Mouse (Mus musculus) layer of hippocampus, postnatal 25 days (tissue): ENCODE data around the gene Abhd17b. TPM values are rescaled to one million over a fixed set of nuclear protein-coding genes. Genes with fewer than 3 reads are reported as not detected.
"Not testable (repeated sequence)": the region's sequence is repeated elsewhere in the genome, so short reads cannot be mapped to it uniquely, and the experiment has no call there.

Experiments
- DNase-seq, 2 experiments: peaks; one replicate each; pipeline ENCODE4 v3.0.0; 2022; ENCODE audit warnings: mixed read lengths in 2 of 2, low spot score in 1 of 2; ENCODE audit errors: extremely low spot score in 1 of 2
- total RNA-seq, 2 experiments: library from RNA; stranded (reverse); gene quantifications; 2 replicates each; pipeline ENCODE4 v1.2.3; 2021

Abhd17b gene
- 10 to 100 TPM; 53.3 to 56.3 TPM for total RNA-seq

DNA sequence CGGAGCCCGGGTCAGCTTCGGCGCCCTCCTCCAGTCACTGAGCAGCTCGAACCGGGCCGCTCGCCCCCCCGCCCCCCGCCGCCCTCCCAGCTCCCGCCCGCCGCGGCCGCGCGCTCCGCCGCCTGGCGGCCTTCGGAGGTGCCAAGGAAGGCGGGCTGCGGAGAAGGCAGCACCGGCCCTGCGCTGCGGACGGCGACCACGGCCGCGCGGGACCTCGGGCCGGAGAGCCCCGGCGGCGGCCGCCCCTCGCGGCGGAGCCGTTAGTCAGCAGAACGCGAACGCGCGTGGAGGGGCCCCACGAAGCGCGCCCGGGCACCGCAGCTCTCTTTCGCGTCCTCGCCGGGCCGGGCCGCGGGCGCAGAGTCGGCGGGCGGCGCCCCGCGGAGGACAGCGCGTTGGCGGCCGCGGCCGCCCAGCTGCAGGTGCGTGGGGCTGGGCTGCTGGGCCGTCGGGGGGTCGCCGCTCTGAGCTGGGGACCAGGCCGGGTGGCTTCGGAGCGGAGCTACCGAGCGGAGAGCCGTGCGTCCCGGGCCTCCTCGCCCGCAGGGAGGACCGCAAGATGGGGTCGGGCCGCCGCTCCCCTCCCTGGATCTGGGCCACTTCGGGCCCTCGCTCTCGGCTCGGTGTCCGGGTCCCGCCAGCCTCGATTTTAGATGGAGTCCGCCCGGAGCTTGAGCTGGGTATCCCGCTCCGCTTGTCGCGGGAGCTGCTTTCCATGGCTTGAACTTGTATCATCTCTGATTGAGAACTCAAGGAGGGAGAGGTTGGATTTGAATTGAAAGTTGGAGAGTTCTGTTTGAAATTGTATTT is at the start of gene Abhd17b:
TSS of gene Abhd17b (plus strand) at position 14 of the 810 bp plus-strand sequence.
- peak; percentile 24 to 41 for DNase-seq

GRCm38 (mm10) chr19:21603836-21604235 is 49.1 kb upstream of the Abhd17b start:
- no peak for DNase-seq

DNA sequence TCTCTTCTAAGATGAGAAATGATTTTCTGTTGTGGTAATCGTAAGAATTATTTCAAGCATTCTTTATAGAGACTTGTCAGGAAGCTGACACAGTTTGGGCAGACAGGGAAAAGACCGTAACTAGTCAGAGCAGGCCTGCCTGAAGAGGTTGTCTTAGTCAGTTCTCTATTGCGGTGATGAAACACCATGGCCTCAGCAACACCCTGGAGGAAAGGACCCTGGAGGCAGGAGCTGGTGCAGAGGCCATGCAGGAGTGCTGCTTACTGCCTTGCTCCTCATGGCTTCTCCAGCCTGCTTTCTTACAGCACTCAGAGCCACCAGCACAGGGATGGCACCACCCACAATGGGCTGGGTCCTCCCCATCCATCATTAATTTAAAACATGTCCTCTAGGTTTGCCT is 47.7 kb upstream of the Abhd17b start:
- no peak for DNase-seq

GRCm38 (mm10) chr19:21610240-21610639 is 42.7 kb upstream of the Abhd17b start:
- DNase-seq, result no peak

- no peak for DNase-seq
These were observed 41.7 kb upstream of the Abhd17b start for GRCm38 (mm10) chr19:21611297-21611696.

- DNase-seq, result no peak
These were observed 41.0 kb upstream of the Abhd17b start for GRCm38 (mm10) chr19:21611725-21612575.

- no peak for DNase-seq
These were observed 37.2 kb upstream of the Abhd17b start for GRCm38 (mm10) chr19:21615801-21616200.

DNA sequence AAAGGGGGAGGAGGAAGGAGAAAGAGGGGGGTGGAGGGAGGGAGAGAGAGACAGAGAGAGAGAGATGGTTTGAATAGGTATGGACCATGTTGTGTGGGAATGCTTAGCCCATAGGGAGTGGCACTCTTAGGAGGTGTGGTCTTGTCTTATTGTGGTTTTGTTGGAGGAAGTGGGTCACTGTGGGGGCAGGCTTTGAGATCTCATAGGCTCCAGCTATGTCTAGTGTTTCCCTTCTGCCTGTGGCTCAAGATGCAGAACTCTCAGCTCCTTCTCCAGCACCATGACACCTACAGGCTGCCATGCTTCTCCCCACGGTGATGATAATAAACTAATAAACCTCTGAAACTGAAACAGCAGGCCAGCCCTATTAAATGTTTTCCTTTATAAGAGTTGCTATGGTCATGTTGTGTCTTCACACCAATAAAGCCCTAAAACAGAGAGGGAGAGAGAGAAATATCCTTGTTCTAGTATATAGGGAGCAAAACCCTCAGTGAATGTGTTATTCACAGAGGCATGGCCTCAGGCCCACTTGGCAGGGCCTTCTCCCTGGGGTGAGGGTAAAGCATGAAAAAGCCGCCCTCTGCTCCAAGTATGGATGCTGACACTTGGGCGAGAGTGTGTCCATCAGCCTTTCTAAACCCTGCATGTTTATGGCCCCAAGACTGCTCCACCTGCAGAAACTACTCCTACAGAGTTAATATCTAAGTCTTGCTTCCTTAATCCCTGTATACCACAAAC is 29.4 kb upstream of the Abhd17b start:
- DNase-seq, result no peak

- no peak for DNase-seq
These were observed 28.8 kb upstream of the Abhd17b start for GRCm38 (mm10) chr19:21624148-21624535.

GRCm38 (mm10) chr19:21626271-21626988 is 26.6 kb upstream of the Abhd17b start:
- DNase-seq, result no peak

- not testable (repeated sequence) for DNase-seq
These were observed 24.5 kb upstream of the Abhd17b start for GRCm38 (mm10) chr19:21628440-21628839.

- DNase-seq, result no peak
These were observed 24.0 kb upstream of the Abhd17b start for GRCm38 (mm10) chr19:21629030-21629429.

DNA sequence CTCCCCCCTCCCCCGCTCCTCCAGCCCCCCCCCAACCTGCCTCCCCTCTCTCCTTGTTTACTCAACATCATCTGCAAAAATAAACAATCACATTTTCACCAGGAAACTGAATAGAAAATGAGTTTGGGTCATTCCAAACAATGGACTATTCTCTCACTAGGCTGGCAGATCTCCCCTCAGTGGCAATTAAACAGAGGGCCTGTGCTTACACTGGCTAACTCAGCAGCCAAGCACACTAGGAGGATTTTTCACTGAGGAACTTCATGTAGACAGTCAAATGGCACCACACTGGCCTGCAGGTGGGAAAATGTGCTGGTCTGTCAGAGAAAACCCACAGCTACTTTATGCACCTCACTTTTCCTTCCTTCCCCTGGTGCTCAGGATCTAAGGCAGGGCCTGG is 23.5 kb upstream of the Abhd17b start:
- DNase-seq, result no peak

DNA sequence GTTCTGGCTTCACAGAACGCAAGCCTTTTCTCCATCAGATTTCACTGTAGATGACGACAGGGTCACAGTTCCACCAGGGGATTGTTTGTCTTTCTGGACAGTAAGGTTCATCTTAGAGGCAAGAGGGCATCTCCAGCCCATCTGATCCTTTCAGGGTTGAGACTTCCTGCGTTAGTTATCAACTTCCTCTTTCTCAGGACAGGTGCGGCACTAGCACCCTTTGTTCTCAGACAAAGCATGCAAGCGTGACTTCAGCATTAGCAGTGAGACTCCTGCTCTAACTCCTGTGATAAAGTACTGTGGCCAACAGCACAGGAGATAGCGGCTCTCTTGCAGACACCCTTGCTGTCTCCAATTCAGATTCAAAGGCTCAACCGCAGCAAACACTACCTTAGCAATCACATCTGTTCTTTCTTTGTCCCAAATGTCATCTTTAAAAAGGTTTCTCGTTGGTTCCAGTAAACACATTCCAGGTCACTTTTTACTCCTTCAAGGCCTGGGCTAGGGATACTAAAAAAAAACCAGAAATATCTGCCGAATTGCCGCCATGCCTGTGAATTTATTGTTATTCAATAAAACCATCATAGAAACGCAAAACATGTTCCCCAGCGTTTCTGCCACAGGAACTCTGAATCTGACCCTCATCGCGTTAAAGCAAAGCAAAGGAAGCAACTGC is 22.2 kb upstream of the Abhd17b start:
- DNase-seq, result no peak

- no peak for DNase-seq
These were observed 17.6 kb upstream of the Abhd17b start for GRCm38 (mm10) chr19:21635406-21635805.

DNA sequence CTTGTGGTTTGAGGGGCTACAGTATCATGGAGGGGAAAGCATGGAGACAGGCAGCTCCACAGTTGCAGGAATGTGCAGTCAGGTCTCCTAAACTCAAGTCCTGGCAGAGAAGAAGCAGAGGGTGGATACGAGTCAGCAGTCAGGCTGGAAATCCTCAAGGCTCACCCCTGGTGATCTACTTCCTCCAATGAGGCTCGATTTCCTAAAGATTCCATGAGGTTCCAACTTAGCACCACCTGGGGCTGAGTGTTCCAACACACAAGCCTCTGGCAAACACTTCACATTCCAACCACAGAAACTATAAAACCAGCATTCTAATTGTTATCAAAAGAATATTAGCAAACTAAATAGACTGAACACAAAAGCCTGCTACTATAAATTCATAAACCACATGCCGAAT is 16.1 kb upstream of the Abhd17b start:
- no peak for DNase-seq

GRCm38 (mm10) chr19:21637672-21638071 is 15.3 kb upstream of the Abhd17b start:
- no peak for DNase-seq

DNA sequence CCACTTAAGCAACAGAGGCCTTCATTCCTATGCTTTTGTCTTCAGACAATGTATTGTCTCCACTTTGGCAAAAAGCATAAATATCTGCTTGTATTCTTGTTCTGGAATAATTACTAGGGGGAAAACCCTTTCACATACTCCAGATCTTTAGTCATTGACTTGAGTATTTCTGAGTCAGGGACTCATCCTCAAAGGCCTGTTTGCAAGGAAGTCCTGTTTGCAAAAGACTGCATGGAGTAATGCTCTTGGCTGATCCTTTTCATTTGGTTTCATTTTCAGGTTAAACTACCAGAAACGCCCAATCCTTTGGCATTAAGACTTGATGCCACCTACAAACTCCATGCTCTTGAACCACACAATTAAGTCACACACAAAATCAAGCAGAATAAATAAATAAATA is 9.1 kb upstream of the Abhd17b start:
- no peak for DNase-seq

- DNase-seq, result no peak
These were observed 7.7 kb upstream of the Abhd17b start for GRCm38 (mm10) chr19:21645301-21645700.

GRCm38 (mm10) chr19:21646142-21646541 is 6.8 kb upstream of the Abhd17b start:
- no peak for DNase-seq
